In the genomic region with DNA sequence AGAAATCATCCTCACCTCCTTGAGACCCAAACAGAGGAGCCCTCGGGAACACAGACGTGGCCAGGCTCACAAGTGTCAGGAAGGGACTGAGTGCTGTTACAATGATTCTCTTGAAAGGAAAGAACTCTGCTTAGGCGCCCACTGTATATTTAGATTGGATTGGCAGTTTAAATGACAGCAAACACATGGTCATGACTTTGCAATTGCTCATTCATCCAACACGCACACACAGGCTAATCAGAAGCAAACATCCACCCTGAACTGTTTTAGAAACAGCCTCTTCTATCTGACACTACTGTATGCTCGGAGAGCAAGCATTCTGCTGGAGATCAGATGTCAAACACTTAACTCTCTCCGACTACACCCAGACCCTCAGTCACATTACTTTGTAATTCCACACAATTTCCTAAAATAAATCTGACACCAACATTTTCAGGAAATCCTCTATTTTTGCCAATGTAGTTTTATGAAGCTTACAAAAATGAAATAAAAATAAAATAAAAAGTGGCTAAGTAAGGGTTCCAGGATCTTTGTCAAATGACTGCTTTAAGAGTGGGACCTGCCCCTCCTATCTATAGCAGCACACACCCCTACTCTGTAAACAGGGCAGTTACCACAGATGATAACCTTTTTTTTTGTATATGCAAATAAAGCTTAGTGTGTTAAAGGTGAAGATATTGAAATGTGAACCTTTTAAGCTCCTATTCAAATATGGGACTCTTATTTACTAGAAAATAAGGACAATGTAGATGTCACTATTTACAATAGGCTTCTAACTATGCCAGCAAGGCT, we compare ENCODE assay signal across 8 mouse cellular contexts.
A peak's percentile ranks its signal among the peaks of the same experiment; 100 is the strongest.
DNase-seq lines count a peak whose midpoint lies in the region; ATAC-seq lines count a peak whose summit lies in the region.

No protein-coding gene starts in this region.

- peaks cover 19% of the 10 kb centered on the region for H3K4me1 ChIP-seq in midbrain, embryonic 15.5 days
- peaks cover 20% of the 10 kb centered on the region for H3K4me1 ChIP-seq in midbrain, embryonic 14.5 days (ENCODE audit: control insufficient read depth, insufficient read depth, low read length)
- peaks cover 34% of the 10 kb centered on the region for H3K4me1 ChIP-seq in limb, embryonic 10.5 days

- no peak overlapping the region for H3K27ac ChIP-seq in midbrain, embryonic 15.5 days
- H3K27ac ChIP-seq in midbrain, embryonic 14.5 days (replicated peaks; ENCODE audit: low read depth, low read length), result no peak overlapping the region
- H3K27ac ChIP-seq in limb, embryonic 10.5 days, result no peak overlapping the region

- ATAC-seq in frontal cortex, adult (ENCODE audit: low TSS enrichment), result peak; percentile 23; the same call in 1 of the 2 replicates
- peak; percentile 52; the same call in 1 of the 2 replicates for ATAC-seq in midbrain, embryonic 15.5 days (replicated peaks)
- no peak for ATAC-seq in midbrain, embryonic 14.5 days (ENCODE audit: low FRiP score, low TSS enrichment)

- H3K4me2 ChIP-seq in midbrain, embryonic 15.5 days, result no peak overlapping the region
- no peak overlapping the region for H3K4me2 ChIP-seq in midbrain, embryonic 14.5 days (ENCODE audit: low read length)

- H3K9ac ChIP-seq in midbrain, embryonic 15.5 days, result no peak overlapping the region
- no peak overlapping the region for H3K9ac ChIP-seq in midbrain, embryonic 14.5 days (replicated peaks; ENCODE audit: low read length)

- H3K27me3 ChIP-seq in midbrain, embryonic 15.5 days (replicated peaks), result no peaks in the 10 kb centered on the region
- no peaks in the 10 kb centered on the region for H3K27me3 ChIP-seq in midbrain, embryonic 14.5 days (ENCODE audit: control insufficient read depth, insufficient read depth, low read length)
- H3K27me3 ChIP-seq in limb, embryonic 10.5 days (ENCODE audit: low read depth, poor library complexity, severe bottlenecking), result no peaks in the 10 kb centered on the region

- no peaks in the 10 kb centered on the region for H3K9me3 ChIP-seq in midbrain, embryonic 15.5 days
- no peaks in the 10 kb centered on the region for H3K9me3 ChIP-seq in midbrain, embryonic 14.5 days (ENCODE audit: control insufficient read depth, low read length)
- no peaks in the 10 kb centered on the region for H3K9me3 ChIP-seq in limb, embryonic 10.5 days (replicated peaks)

- no peak for DNase-seq in frontal cortex, postnatal 36 days (ENCODE audit: low spot score in 2 of 2)
- DNase-seq in midbrain, embryonic 14.5 days, result no peak
- peak; percentile 29 for DNase-seq in limb, embryonic 10.5 days (ENCODE audit: low spot score)
- DNase-seq in yolk sac, embryonic 10.5 days (ENCODE audit: low spot score), result peak; percentile 32
- no peak for DNase-seq in right cerebral cortex, postnatal 36 days (ENCODE audit: low spot score in 2 of 2)
- no peak for DNase-seq in gastrocnemius, postnatal 14 days

- H3K36me3 ChIP-seq in midbrain, embryonic 15.5 days (replicated peaks), result no peaks in the 10 kb centered on the region
- H3K36me3 ChIP-seq in midbrain, embryonic 14.5 days (ENCODE audit: control insufficient read depth, insufficient read depth, low read length), result no peaks in the 10 kb centered on the region
- no peaks in the 10 kb centered on the region for H3K36me3 ChIP-seq in limb, embryonic 10.5 days

- 16% methylated on average over 6 of the region's 6 CpGs for WGBS in midbrain, embryonic 15.5 days
- WGBS in midbrain, embryonic 14.5 days, result 15% methylated on average over 6 of the region's 6 CpGs
- 21% methylated on average over 6 of the region's 6 CpGs for WGBS in limb, embryonic 10.5 days

- H3K4me3 ChIP-seq in midbrain, embryonic 15.5 days, result no peak overlapping the region
- no peak overlapping the region for H3K4me3 ChIP-seq in midbrain, embryonic 14.5 days (replicated peaks; ENCODE audit: low read depth, low read length)
- no peak overlapping the region for H3K4me3 ChIP-seq in limb, embryonic 10.5 days

- intact Hi-C loops in gastrocnemius, postnatal 14 days (cut with DNase I; ENCODE audit: low total_unique reads), result no loop called here

Comparison
In these comparisons a context has a peak if more than half of its experiments do, and no peak if none do; other contexts are left out.
1. DNase-seq: peak in limb, embryonic 10.5 days (single experiment) and yolk sac, embryonic 10.5 days (single experiment); none in frontal cortex, postnatal 36 days (0 of 2), midbrain, embryonic 14.5 days (single experiment), right cerebral cortex, postnatal 36 days (0 of 2) and gastrocnemius, postnatal 14 days (single experiment).